Mouse (Mus musculus) megakaryocyte, embryonic 14.5 days (primary cell): ENCODE data around the gene AC134908.4.

Experiments
- FLI1 ChIP-seq: IDR thresholded peaks from 2 replicates; pipeline ENCODE4 v1.6.1; 2012; ENCODE audit warnings: low read length, inconsistent platforms, mixed read lengths
- GATA1 ChIP-seq: IDR thresholded peaks from 3 replicates; pipeline ENCODE4 v1.6.1; 2012; ENCODE audit warnings: mixed read lengths, low read length, inconsistent platforms, borderline replicate concordance

- no peak for TF ChIP-seq GATA1
- no peak for TF ChIP-seq FLI1
These were observed 39.7 kb downstream of the AC134908.4 start for GRCm38 (mm10) chr17:25755627-25756377.
